Mouse (Mus musculus) heart, postnatal 0 days (tissue): Measurements from ENCODE around the gene Cdpf1.

ENCODE experiments used
- CTCF ChIP-seq: IDR thresholded peaks from 2 replicates; pipeline ENCODE4 v1.5.1; 2016; ENCODE audit warnings: antibody characterized with exemption, control low read depth, low read depth
- EP300 ChIP-seq: IDR thresholded peaks from 2 replicates; pipeline ENCODE4 v1.6.1; 2016; ENCODE audit warnings: antibody characterized with exemption, low read depth

GRCm38 (mm10) chr15:85788051-85788450, 23.4 kb downstream of the Cdpf1 start:
- TF ChIP-seq CTCF (no peak), EP300 (no peak)
